Mouse (Mus musculus) B cell, adult 2 months (primary cell): ENCODE data around the gene Efna4.

ENCODE experiments used
- DNase-seq, 2 experiments: peaks; one replicate each; pipeline ENCODE4 v3.0.0; 2022

Gene Efna4

GRCm38 (mm10) chr3:89304440-89304839, 33.4 kb downstream of the Efna4 start:
- no peak for DNase-seq

DNA sequence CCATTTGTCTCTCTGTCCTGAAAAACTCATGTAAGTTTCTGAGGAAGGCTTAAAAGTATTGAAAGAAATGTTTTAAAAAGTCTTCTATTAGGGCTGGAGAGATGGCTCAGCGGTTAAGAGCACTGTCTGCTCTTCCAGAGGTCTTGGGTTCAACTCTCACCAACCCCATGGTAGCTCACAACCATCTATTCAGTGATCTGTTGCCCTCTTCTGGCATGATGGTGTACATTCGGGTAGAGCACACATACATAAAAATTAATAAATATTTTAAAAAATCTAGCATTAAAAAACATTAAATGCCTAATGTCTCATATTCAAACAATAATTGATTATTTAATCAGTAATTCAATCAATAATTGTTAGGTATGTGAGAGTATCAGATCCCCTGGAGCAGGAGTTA, 37.3 kb downstream of the Efna4 start:
- DNase-seq: no peak

DNA sequence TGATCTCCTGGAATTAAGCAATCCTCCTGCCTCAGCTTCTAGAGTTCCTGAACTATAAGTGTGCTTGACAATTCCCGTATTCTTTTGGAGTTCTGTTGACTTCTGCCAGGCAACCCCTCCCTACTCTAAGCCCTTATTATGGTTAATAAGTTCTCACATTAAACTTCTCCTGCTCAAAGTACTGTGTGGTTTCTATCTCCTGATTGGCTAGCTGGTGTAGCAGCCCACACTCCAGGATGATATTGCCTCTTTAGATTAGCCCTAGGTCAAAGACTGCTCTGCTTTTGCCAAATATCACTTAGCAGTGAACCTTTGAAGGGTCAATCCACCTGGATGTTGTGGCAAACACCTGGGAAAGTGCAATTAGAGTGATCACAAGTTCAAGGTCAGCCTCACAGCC, 37.8 kb downstream of the Efna4 start:
- no peak for DNase-seq

DNA sequence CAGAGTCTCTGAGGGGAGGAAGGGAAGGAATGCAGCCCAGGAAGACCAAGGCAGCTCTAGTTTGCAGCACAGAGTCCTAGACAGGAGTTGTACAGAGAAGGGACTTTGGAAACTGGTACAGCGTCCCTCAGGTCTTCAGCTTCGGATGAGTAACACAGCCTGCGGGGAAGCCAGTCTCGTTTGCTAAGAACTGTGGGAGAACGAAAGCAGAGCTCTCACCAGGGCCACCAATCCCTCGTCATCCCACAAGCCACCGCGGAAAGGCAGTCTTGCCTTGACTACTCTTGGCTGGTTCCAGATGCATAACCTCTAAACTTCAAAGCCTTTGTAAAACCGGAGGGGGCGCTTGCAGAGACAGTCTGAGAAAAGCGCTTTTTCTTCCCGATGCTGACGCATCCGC, 38.3 kb downstream of the Efna4 start:
- peak; percentile 32 to 37 for DNase-seq

DNA sequence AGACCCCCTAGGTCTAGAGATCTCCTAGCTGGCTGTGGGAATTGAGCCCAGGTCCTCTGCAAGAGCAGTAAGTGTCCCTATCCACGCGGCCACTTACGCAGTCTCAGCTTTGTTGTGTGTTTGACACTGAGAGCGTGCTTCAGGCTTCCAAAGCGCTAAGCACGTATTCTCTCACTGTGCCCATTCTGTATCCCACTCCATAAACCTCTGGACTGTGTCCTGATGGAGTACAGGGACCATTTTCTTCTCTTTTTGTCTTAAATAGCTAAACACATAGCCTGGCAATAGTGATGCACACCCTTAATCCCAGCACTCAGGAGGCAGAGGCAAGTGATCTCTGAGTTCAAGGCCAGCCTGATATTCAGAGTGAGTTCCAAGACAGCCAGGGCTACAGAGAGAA, 38.9 kb downstream of the Efna4 start:
- no peak for DNase-seq

- DNase-seq: no peak
Measured at GRCm38 (mm10) chr3:89296761-89297396, 40.9 kb downstream of the Efna4 start.

GRCm38 (mm10) chr3:89295685-89296230, 42.1 kb downstream of the Efna4 start:
- no peak for DNase-seq

DNA sequence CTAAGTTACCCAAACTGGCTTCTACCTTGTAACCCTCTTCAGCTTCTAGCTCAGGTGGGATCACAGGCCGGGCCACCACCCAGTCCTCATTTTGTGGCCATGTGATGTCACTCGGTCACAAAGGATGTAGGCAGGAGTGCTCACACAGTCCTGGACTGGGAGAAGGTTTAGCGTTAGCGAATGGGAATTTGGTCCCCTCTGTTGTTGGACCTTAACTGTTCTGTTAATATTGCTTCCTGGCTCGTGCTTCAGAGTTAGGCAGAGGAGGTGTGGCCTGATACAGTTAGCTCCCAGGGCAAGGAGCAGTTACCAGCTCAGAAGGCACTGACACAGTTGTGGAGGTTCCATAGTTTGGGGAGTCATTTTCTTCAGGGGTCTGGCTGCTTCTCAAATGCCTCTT, 43.6 kb downstream of the Efna4 start:
- no peak for DNase-seq

DNA sequence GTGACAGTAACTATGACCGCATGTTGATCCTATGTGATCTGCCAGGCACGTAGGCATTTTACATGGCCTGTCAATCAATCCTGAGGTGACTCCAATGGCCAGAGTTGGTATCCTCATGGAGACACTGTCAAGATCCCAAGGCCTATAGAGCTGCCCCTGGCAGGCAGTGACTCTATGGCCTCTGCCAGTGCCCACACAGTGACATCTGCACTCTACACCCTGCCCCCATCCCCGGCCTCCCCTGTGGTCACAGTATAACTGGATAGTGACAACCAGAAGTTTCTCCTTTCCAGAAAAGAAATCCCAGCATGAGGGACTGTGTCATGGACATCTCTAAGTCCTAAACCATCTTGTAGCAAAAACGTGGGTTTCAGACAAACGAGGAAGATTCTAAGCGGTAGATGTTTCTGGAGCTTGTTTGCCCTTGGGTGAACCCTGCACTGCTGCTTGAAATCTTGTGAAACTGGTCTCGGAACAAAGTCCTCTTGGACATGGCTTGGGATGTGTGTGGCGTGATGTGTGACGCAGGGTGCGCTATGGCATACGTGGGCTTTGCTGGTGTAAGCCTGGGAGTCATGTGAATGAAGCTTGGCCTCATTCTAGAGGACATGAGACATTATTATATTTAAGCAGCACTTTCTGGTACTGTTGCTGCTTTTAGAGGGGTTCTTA, 44.4 kb downstream of the Efna4 start:
- DNase-seq: no peak

- no peak for DNase-seq
Measured at GRCm38 (mm10) chr3:89292303-89292702, 45.5 kb downstream of the Efna4 start.

DNA sequence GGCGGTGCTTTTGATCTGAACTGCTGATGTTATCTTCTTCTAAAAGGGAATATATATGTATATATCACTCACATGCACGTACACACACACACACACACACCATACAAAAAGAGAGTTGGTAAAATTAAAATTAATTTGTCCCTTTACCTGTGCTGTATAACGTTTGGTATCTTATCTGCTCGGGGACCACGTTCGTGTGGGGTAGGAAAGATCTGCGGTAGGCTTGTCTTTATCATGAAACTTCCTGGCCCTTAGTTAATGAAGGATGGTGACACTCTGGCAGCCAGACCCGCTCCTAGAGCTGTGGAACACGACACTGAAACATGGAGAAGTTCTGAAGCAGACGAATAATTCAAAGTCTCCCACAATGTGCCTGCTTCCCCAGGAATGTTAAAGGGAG, 46.0 kb downstream of the Efna4 start:
- DNase-seq: no peak

DNA sequence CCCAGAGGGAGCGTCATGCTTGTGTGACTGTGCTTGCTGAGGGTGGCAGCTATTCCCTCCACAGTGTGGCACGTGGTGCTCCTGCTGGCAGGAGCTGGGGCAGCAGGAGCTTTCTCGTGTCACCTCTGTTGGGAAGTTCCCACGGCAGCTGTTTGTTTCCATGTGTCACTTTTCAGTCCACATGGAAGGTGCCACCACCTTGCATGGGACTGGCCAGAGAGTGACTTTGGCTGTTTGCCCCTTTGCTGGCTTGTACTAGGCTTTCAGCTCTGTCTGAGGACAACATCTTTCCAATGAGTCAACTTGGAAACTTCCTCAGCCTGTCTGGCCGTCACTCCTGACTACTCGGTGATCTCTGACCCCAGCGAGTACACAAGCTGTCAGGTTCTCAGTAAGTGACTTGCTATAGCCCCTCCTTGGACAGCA, 49.3 kb downstream of the Efna4 start:
- no peak for DNase-seq

GRCm38 (mm10) chr3:89287286-89287685, 50.5 kb downstream of the Efna4 start:
- DNase-seq: no peak

DNA sequence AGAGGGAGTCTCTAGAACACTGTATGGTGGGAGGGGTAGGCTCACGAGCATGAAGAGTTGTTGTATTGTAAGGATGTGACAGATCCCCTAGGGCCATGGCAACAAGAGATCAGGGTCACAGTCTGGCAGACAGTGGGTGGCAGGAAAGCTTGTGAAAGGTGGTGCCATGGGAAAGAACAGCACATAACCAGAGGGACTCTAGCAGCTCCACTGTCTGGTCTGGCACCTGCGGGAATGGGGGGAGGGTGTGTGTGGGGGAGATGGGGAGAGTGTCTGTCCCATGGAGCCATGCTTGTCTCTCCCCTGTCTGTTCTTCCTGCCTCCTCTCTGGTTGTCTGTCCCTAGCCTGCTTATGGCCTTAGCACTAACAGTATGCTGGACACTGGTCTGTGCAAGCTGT, 52.3 kb downstream of the Efna4 start:
- no peak for DNase-seq

DNA sequence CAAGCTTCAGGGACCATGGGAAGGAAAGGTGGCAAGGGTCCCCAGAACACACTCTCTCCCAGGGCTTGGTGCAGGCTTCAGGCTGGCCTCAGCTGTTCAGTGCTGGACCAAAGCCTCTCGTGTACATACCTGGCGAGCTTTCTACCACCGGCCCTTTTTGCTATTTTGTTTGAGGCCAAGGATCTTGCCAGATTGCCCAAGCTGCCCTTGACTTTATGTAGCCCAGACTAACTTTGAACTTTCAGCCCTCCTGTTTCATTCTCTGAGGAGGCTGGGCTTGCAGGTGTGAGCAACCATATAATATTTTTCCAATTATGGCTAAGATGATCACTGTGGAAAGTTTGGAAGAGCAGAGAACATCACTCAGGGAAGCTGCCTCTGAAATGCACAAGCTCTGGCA, 53.6 kb downstream of the Efna4 start:
- DNase-seq: no peak
